Mouse (Mus musculus) E14TG2a.4 (cell line): Measurements from ENCODE around the gene Gid8.

Experiments used
- H3K27me3 ChIP-seq: 2 replicates; pipeline ENCODE4 v1.6.1; 2014; ENCODE audit warnings: low read length, control low read depth; ENCODE audit not compliant: insufficient read depth
- H3K36me3 ChIP-seq: 2 replicates; pipeline ENCODE4 v1.6.1; 2014; ENCODE audit warnings: low read length, control low read depth; ENCODE audit not compliant: insufficient read depth
- H3K4me1 ChIP-seq: replicated peaks from 2 replicates; pipeline ENCODE4 v1.6.1; 2014; ENCODE audit warnings: low read depth, low read length, control low read depth
- H3K4me3 ChIP-seq: replicated peaks from 2 replicates; pipeline ENCODE4 v1.5.1; 2014; ENCODE audit warnings: mild to moderate bottlenecking, low read length
- H3K9me3 ChIP-seq: 2 replicates; pipeline ENCODE4 v1.6.1; 2014; ENCODE audit warnings: low read length, control low read depth
- CTCF ChIP-seq: conservative IDR thresholded peaks from 2 replicates; pipeline ENCODE4 v1.5.1; 2014; ENCODE audit warnings: low read length
- NANOG ChIP-seq: IDR thresholded peaks from 2 replicates; pipeline ENCODE4 v1.6.1; 2014; ENCODE audit warnings: borderline replicate concordance, low read length, mixed read lengths
- POU5F1 ChIP-seq: IDR thresholded peaks from 2 replicates; pipeline ENCODE4 v1.6.1; 2014; ENCODE audit warnings: low read length, borderline replicate concordance

The Gid8 gene

DNA sequence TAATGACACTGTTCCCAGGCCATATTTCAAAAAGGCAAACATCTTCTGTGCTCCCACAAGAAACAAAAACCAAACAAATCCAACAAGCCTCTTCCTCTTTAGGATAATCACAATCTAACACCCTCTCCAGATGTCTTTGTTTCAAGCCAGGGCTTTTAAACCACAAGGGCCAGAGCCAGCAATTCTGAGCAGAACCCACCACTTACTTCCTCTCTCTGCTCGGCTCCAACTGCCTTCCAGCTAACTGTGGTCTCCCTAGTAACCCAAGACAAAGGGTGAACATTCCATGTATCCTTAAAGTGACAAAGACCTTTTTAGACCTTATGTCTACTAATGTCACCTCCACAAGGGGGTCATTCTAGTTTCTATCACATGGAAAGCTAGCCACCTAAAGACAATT is 17.3 kb upstream of the Gid8 start:
- Histone ChIP-seq H3K27me3 (no peaks in the 10 kb centered on the region), H3K9me3 (no peaks in the 10 kb centered on the region), H3K4me1 (peaks cover 98% of the 10 kb centered on the region), H3K36me3 (peaks cover 93% of the 10 kb centered on the region), H3K4me3 (0 out of 2 replicates have a peak overlapping the region, but pooled peaks have one; percentile 14)
- no peak for TF ChIP-seq NANOG
- TF ChIP-seq POU5F1: no peak

DNA sequence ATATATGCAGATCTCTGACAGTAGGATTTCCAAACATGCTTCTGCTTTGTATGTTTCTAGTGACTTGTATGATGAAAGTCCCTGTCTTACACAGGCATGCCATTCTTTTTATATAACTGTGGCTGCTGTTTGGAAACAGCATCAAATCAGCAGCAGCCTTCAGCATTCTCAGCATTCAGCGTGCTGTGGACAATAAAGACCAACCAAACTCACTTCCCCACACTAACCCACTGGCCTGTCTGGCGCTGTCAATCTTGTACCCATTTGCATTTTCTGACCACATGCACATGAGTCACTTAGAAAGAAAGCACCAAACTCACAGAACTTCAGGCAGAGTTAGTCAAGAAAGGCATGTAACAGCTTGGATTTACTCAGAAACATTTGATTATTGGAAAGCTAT is 14.7 kb upstream of the Gid8 start:
- TF ChIP-seq POU5F1: no peak
- no peak for TF ChIP-seq NANOG
- no peak for TF ChIP-seq CTCF
- Histone ChIP-seq H3K27me3 (no peaks in the 10 kb centered on the region), H3K4me3 (no peak overlapping the region)

DNA sequence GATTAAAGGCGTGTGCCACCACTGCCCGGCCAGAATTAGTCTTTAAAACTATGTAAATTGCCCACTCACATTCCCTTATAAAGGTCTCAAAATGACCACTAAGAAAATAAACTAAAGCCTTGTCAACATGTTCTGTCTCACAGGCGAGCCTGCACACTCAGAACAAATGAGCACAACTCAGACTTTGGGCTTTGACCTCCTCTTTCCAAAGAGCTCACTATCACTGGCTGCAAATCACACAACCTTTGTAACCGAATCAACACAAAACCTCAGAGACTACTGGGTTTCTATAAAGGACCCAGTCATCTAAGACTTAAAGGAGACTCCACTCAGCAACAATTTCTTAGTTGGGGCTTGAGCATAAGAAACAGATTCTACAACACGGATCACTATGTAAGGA is 9.5 kb upstream of the Gid8 start:
- Histone ChIP-seq H3K4me1 (peaks cover 93% of the 10 kb centered on the region), H3K4me3 (peak overlapping the region; percentile 99), H3K9me3 (no peaks in the 10 kb centered on the region), H3K27me3 (no peaks in the 10 kb centered on the region), H3K36me3 (peaks cover 78% of the 10 kb centered on the region)
- no peak for TF ChIP-seq NANOG
- no peak for TF ChIP-seq CTCF
- no peak for TF ChIP-seq POU5F1

More for the DNA sequence above, 14.7 kb upstream of the Gid8 start:
- H3K9me3 ChIP-seq: no peaks in the 10 kb centered on the region
- H3K36me3 ChIP-seq: peaks cover 88% of the 10 kb centered on the region
- H3K4me1 ChIP-seq: peaks cover 99% of the 10 kb centered on the region

DNA sequence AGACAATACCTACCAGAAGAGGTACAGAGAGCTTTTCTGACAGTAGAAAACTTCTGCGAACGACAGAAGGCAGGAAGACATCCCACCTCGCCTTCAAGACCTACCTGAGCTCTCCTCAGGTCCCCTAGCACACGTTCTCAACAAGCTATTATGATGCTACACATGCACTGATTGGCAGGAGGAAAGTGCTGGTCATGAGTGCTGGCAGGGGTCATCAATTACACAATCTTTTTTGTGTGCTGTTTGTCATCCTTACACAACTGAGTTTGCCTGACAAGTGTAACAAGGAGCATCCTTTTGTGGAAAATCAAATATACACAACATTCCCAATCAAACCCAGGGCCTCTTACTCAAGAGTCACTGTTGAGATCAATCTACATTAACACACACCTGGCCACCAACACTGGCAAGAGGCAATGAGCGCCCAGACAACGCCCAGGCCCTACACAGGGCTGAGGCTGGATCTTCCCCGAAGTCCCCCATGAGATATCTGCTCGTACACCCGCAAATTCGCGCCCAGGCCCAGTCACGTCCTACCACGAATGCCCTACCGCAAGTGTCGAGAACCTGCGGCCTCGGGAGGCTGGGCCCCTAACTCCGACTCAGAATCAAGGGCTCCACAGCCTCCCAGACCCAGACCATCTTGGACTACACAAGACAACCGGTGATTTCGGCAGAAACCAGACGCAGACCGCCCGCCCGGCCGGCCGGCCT is 8.7 kb upstream of the Gid8 start:
- H3K36me3 ChIP-seq: peaks cover 78% of the 10 kb centered on the region
- TF ChIP-seq CTCF (no peak), POU5F1 (no peak), NANOG (no peak)
- H3K4me1 ChIP-seq: peaks cover 93% of the 10 kb centered on the region
- H3K9me3 ChIP-seq: no peaks in the 10 kb centered on the region
- H3K4me3 ChIP-seq: peak overlapping the region; percentile 99
- no peaks in the 10 kb centered on the region for H3K27me3 ChIP-seq

DNA sequence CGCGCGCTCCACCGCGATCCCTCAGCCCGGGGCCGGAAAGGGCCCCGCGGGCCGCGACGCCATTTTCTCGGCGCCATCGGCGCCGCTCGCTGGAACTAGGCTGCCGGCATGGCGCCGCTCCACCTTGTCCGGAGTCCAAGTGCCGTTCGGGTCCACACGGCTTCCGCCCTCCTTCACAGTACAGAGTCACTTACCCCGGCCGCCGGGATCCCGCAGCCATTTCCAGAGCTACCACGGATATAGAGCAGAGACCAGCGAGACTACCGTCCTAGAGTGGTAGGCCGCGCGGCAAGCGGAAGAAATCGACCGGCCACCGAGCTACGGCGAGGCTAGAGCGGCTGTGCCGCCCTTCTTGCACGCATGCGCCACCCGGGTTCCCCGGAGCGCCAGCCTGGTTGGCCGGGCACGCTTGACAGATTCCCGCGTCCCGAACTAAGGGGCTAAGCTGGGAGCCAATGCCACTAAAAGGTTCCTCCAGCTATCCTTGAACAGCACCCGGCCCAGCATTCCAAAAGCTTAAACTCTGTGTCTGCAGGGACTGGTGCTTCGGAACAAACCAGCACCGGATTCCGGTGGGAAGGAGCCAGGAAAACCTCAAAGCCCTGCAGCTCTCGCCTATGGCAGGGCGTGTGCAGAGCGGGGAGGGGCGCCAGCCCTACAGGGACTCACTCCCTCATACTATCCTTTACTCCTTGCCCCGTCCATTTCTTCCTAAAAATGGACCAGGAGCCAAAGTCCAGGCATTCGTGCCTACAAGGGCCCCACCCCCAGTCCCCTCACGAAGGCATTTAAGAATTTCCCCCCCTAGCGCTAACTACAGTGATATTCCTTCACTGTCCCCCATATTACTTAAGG is 7.9 kb upstream of the Gid8 start:
- Histone ChIP-seq H3K4me1 (peaks cover 92% of the 10 kb centered on the region), H3K9me3 (no peaks in the 10 kb centered on the region), H3K36me3 (peaks cover 77% of the 10 kb centered on the region), H3K4me3 (peak overlapping the region; percentile 99), H3K27me3 (no peaks in the 10 kb centered on the region)
- no peak for TF ChIP-seq NANOG
- no peak for TF ChIP-seq POU5F1
- no peak for TF ChIP-seq CTCF

DNA sequence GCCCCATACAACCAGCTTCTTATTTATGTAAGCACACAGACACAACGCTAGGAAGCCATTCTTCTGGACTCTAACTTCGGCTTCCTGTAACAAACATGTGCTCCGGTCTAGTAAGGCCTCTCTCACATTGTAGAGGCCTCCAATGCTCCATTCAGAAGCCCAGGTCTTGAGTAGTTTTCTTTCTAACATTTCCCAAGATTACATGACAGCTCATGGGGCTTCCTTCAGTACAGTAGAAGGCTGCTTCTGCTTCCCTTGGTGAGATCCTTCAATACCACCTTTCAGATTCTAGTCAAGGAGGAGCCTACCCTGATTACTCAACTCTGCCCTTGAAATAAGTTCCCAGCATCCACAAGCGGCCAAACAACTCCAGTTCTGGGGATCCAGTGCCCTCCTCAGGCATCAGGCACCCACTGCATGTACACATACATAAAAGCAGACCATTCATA is 7.2 kb upstream of the Gid8 start:
- Histone ChIP-seq H3K9me3 (no peaks in the 10 kb centered on the region), H3K27me3 (no peaks in the 10 kb centered on the region), H3K36me3 (peaks cover 78% of the 10 kb centered on the region), H3K4me1 (peaks cover 92% of the 10 kb centered on the region), H3K4me3 (peak overlapping the region; percentile 99)
- TF ChIP-seq POU5F1: no peak
- TF ChIP-seq NANOG: no peak
- no peak; the same call in 1 of the 2 replicates for TF ChIP-seq CTCF

DNA sequence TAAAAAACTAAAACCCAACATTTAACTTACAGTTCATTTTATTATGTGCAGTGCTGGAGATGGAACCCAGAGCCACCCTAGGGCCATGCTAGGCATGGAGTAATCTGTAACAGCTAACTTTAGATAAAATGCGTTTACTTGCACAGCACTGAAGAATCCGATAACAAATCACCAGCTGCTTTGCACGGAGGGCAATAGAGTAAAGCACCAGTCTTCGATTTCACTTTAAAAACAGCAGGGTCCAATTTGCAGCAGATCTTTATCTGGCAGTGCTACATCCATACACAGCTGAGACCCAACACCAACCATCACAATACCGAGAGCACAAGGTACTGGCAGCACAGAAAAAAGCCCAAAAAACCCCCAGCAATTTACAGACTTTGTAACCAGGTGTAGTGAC is 6.7 kb upstream of the Gid8 start:
- Histone ChIP-seq H3K27me3 (no peaks in the 10 kb centered on the region), H3K4me3 (peak overlapping the region; percentile 99), H3K9me3 (no peaks in the 10 kb centered on the region), H3K36me3 (peaks cover 78% of the 10 kb centered on the region), H3K4me1 (peaks cover 88% of the 10 kb centered on the region)
- TF ChIP-seq POU5F1 (no peak), CTCF (no peak), NANOG (no peak)

DNA sequence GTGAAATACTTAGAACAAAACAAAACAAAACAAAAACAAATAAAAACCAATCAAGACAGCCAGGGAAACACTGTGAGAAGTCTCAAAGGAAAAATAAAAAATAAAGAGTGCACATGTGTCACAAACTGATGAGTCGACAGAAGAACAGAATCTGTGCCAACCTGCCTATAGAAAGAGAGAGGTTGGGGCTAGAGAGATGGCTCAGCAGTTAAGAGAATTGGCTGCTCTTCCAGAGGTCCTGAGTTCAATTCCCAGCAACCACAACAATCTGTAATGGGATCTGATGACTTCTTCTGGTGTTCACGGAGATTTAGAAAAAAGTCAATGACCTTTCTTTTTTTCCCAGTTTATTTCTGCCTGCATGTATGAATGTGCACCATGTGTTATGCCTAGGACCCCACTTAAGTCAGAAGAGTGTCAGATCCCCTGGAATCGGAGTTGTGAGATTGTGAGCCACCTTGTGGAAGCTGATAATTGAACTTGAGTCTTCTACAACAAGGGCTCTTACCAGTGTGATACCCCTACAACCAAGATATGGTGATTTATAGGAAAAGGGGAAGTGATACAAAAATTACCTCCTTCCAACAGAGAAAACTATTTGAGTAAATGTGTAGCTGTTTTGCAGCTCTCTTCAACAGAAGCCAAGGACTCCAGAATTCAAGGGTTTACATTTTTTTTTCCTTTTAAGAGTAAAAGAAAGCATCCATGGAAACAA is 6.1 kb upstream of the Gid8 start:
- Histone ChIP-seq H3K36me3 (peaks cover 74% of the 10 kb centered on the region), H3K27me3 (no peaks in the 10 kb centered on the region), H3K4me1 (peaks cover 81% of the 10 kb centered on the region), H3K9me3 (no peaks in the 10 kb centered on the region), H3K4me3 (peak overlapping the region; percentile 99)
- TF ChIP-seq NANOG: no peak
- TF ChIP-seq POU5F1: no peak
- no peak for TF ChIP-seq CTCF
